Mouse (Mus musculus) cortical plate, adult 2 months (tissue): ENCODE data around the gene Adamts13.

Experiments used
- CTCF ChIP-seq: fragments of 200-500 bp; IDR thresholded peaks from 2 replicates; pipeline ENCODE4 v1.5.1; 2011; ENCODE audit warnings: mild to moderate bottlenecking, control low read depth, low read length; ENCODE audit not compliant: insufficient read depth; ENCODE audit errors: extremely low read depth
- POLR2A ChIP-seq: fragments of 200-500 bp; IDR thresholded peaks from 2 replicates; pipeline ENCODE4 v1.6.1; 2011; ENCODE audit warnings: mild to moderate bottlenecking, low read length, control low read depth; ENCODE audit not compliant: insufficient read depth; ENCODE audit errors: extremely low read depth

DNA sequence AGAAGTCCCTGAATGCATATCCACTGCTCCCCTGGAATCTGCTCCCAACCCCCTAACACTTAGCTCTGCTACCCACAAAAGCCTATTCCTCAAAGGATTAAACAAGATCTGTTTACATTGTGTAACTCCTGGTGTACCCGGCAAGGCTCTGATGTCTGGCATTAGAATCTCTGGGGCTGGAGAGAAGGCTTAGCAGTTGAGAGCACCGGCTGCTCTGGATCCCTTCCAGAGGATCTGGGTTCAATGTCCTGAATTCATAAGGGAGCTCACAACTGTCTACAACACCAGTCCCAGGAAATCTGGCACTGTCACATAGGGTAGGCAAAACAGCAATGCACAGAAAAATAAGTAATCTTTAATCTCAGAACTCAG, 15.7 kb upstream of the Adamts13 start:
- no peak for TF ChIP-seq CTCF
- TF ChIP-seq POLR2A, result no peak
